8 mouse cellular contexts compared by ENCODE assay signal in genomic region chr4:116651797-116652135, GRCm38 (mm10). TPM values are rescaled to one million over a fixed set of nuclear protein-coding genes. Genes with fewer than 3 reads are reported as not detected.
DNase-seq lines count a peak whose midpoint lies in the region; ATAC-seq and TF ChIP-seq lines count a peak whose summit lies in the region.

No protein-coding gene starts in this region.

- H3K27ac ChIP-seq in embryonic fibroblast, embryonic 13.5 days (ENCODE audit: insufficient read depth, low read length) = peak overlapping the region; percentile 67
- peak overlapping the region; percentile 93; the same call in 1 of the 2 replicates for H3K27ac ChIP-seq in limb, embryonic 13.5 days
- peak overlapping the region; percentile 35; the same call in 1 of the 2 replicates for H3K27ac ChIP-seq in neural tube, embryonic 15.5 days (replicated peaks)

- TF ChIP-seq POLR2A in lung, adult 2 months (IDR thresholded peaks at IDR 0.05; ENCODE audit: borderline replicate concordance, extremely low read depth, low read depth, low read length) = no peak
- TF ChIP-seq POLR2A in embryonic fibroblast, embryonic 13.5 days (IDR thresholded peaks at IDR 0.05; ENCODE audit: low read depth, low read length) = no peak

- H3K4me3 ChIP-seq in lung, adult 2 months (replicated peaks; ENCODE audit: extremely low read depth, low read depth, low read length) = peak overlapping the region; percentile 100
- peak overlapping the region; percentile 95; the same call in 1 of the 2 replicates for H3K4me3 ChIP-seq in embryonic fibroblast, embryonic 13.5 days (ENCODE audit: insufficient read depth, low read length)
- H3K4me3 ChIP-seq in limb, embryonic 13.5 days = peak overlapping the region; percentile 92
- H3K4me3 ChIP-seq in neural tube, embryonic 15.5 days (replicated peaks) = peak overlapping the region; percentile 75

- peak; percentile 31; the same call in 1 of the 2 replicates for ATAC-seq in limb, embryonic 13.5 days (ENCODE audit: low FRiP score, low read depth)
- no peak for ATAC-seq in neural tube, embryonic 15.5 days (ENCODE audit: low FRiP score)

- H3K36me3 ChIP-seq in limb, embryonic 13.5 days = peaks cover 28% of the 10 kb centered on the region
- H3K36me3 ChIP-seq in neural tube, embryonic 15.5 days = no peaks in the 10 kb centered on the region

- peak overlapping the region; percentile 92 for H3K4me2 ChIP-seq in limb, embryonic 13.5 days (replicated peaks)
- H3K4me2 ChIP-seq in neural tube, embryonic 15.5 days = peak overlapping the region; percentile 83

- peak overlapping the region; percentile 97 for H3K9ac ChIP-seq in limb, embryonic 13.5 days
- H3K9ac ChIP-seq in neural tube, embryonic 15.5 days (replicated peaks) = peak overlapping the region; percentile 53

- no peak for DNase-seq in lung, adult 2 months
- DNase-seq in lung, postnatal 4 days = no peak
- no peak for DNase-seq in adrenal gland, postnatal 4 days (ENCODE audit: low spot score in 2 of 2)
- DNase-seq in urinary bladder, adult 18-20 months (ENCODE audit: low spot score in 2 of 2) = no peak
- no peak for DNase-seq in right cerebral cortex, adult 18-20 months

- H3K9me3 ChIP-seq in limb, embryonic 13.5 days = no peaks in the 10 kb centered on the region
- no peaks in the 10 kb centered on the region for H3K9me3 ChIP-seq in neural tube, embryonic 15.5 days (replicated peaks)

- peaks cover 21% of the 10 kb centered on the region for H3K4me1 ChIP-seq in lung, adult 2 months (ENCODE audit: control insufficient read depth, insufficient read depth, low read length)
- peaks cover 11% of the 10 kb centered on the region for H3K4me1 ChIP-seq in embryonic fibroblast, embryonic 13.5 days (ENCODE audit: control insufficient read depth, insufficient read depth, low read length)
- peaks cover 28% of the 10 kb centered on the region for H3K4me1 ChIP-seq in limb, embryonic 13.5 days
- H3K4me1 ChIP-seq in neural tube, embryonic 15.5 days = peaks cover 36% of the 10 kb centered on the region

- H3K27me3 ChIP-seq in limb, embryonic 13.5 days = no peaks in the 10 kb centered on the region
- H3K27me3 ChIP-seq in neural tube, embryonic 15.5 days (replicated peaks) = no peaks in the 10 kb centered on the region

- no peak for TF ChIP-seq CTCF in lung, adult 2 months (IDR thresholded peaks at IDR 0.05; ENCODE audit: insufficient read depth, low read length)
- no peak for TF ChIP-seq CTCF in embryonic fibroblast, embryonic 13.5 days (IDR thresholded peaks at IDR 0.05; ENCODE audit: borderline replicate concordance, insufficient read depth, low read length)

- 8% methylated on average over 6 of the region's 6 CpGs for WGBS in lung, adult 2 months
- WGBS in limb, embryonic 13.5 days = 7% methylated on average over 6 of the region's 6 CpGs
- WGBS in neural tube, embryonic 15.5 days = 8% methylated on average over 6 of the region's 6 CpGs

RNA-seq across cellular contexts. Expression of gene Akr1a1, which starts 0.3 kb away (rescaled TPM):
- polyA plus RNA-seq in lung, adult 2 months (2012; rRNA removed) = 536 and 669 TPM in 2 replicates
- 575 and 597 TPM in 2 replicates for polyA plus RNA-seq in embryonic fibroblast, embryonic 13.5 days (2011; ENCODE audit: insufficient read length, low read depth, missing spikeins)
- polyA plus RNA-seq in limb, embryonic 13.5 days (2015; fragmentation: Nextera tagmentation; extraction: Ambion mirVana) = 774 and 800 TPM in 2 replicates
- polyA plus RNA-seq in neural tube, embryonic 15.5 days (2015; fragmentation: Nextera tagmentation; extraction: Ambion mirVana) = 717 and 746 TPM in 2 replicates
- total RNA-seq in adrenal gland, postnatal 4 days (2021) = 100 to 1,000 TPM; 756 to 759 TPM

RNA-seq across cellular contexts. Expression of gene Nasp, which starts 24.0 kb away (rescaled TPM):
- 1.3 and 2.4 TPM in 2 replicates for polyA plus RNA-seq in lung, adult 2 months (2012; rRNA removed)
- 63.7 and 95.4 TPM in 2 replicates for polyA plus RNA-seq in embryonic fibroblast, embryonic 13.5 days (2011; ENCODE audit: insufficient read length, low read depth, missing spikeins)
- 203 and 211 TPM in 2 replicates for polyA plus RNA-seq in limb, embryonic 13.5 days (2015; fragmentation: Nextera tagmentation; extraction: Ambion mirVana)
- polyA plus RNA-seq in neural tube, embryonic 15.5 days (2015; fragmentation: Nextera tagmentation; extraction: Ambion mirVana) = 79.3 and 93.1 TPM in 2 replicates
- 10 to 100 TPM; 71.2 to 80.6 TPM for total RNA-seq in adrenal gland, postnatal 4 days (2021)

RNA-seq across cellular contexts. Expression of gene Prdx1, which starts 33.6 kb away (rescaled TPM):
- polyA plus RNA-seq in lung, adult 2 months (2012; rRNA removed) = 58.4 and 179 TPM in 2 replicates
- polyA plus RNA-seq in embryonic fibroblast, embryonic 13.5 days (2011; ENCODE audit: insufficient read length, low read depth, missing spikeins) = 887 and 980 TPM in 2 replicates
- polyA plus RNA-seq in limb, embryonic 13.5 days (2015; fragmentation: Nextera tagmentation; extraction: Ambion mirVana) = 1,184 and 1,195 TPM in 2 replicates
- 443 and 606 TPM in 2 replicates for polyA plus RNA-seq in neural tube, embryonic 15.5 days (2015; fragmentation: Nextera tagmentation; extraction: Ambion mirVana)
- total RNA-seq in adrenal gland, postnatal 4 days (2021) = 100 to 1,000 TPM; 471 to 527 TPM

RNA-seq across cellular contexts. Expression of gene Ccdc17, which starts 55.3 kb away (rescaled TPM):
- polyA plus RNA-seq in lung, adult 2 months (2012; rRNA removed) = 52.9 and 55.0 TPM in 2 replicates
- polyA plus RNA-seq in embryonic fibroblast, embryonic 13.5 days (2011; ENCODE audit: insufficient read length, low read depth, missing spikeins) = 1.9 and 2.6 TPM in 2 replicates
- 2.1 and 3.1 TPM in 2 replicates for polyA plus RNA-seq in limb, embryonic 13.5 days (2015; fragmentation: Nextera tagmentation; extraction: Ambion mirVana)
- 3.0 and 4.5 TPM in 2 replicates for polyA plus RNA-seq in neural tube, embryonic 15.5 days (2015; fragmentation: Nextera tagmentation; extraction: Ambion mirVana)
- 10 to 100 TPM; 14.4 to 16.1 TPM for total RNA-seq in adrenal gland, postnatal 4 days (2021)

RNA-seq across cellular contexts. Expression of gene Mmachc, which starts 56.4 kb away (rescaled TPM):
- polyA plus RNA-seq in lung, adult 2 months (2012; rRNA removed) = 6.6 and 8.0 TPM in 2 replicates
- polyA plus RNA-seq in embryonic fibroblast, embryonic 13.5 days (2011; ENCODE audit: insufficient read length, low read depth, missing spikeins) = 18.6 and 22.6 TPM in 2 replicates
- polyA plus RNA-seq in limb, embryonic 13.5 days (2015; fragmentation: Nextera tagmentation; extraction: Ambion mirVana) = 25.0 and 27.1 TPM in 2 replicates
- polyA plus RNA-seq in neural tube, embryonic 15.5 days (2015; fragmentation: Nextera tagmentation; extraction: Ambion mirVana) = 20.0 and 22.7 TPM in 2 replicates
- total RNA-seq in adrenal gland, postnatal 4 days (2021) = 10 to 100 TPM; 26.7 to 27.1 TPM

Comparison
In these comparisons a context has a peak if more than half of its experiments do, and no peak if none do; other contexts are left out.
1. H3K27ac ChIP-seq: peak in every context shown above with its lines; median percentile 93 in limb, embryonic 13.5 days; 67 in embryonic fibroblast, embryonic 13.5 days; 35 in neural tube, embryonic 15.5 days.
2. RNA of gene Nasp, which starts 24.0 kb away (polyA plus RNA-seq): 203 to 211 TPM in limb, embryonic 13.5 days, 63.7 to 95.4 TPM in embryonic fibroblast, embryonic 13.5 days and 79.3 to 93.1 TPM in neural tube, embryonic 15.5 days; 1.3 to 2.4 TPM in lung, adult 2 months; every median in the first group is over 10 times any median in the second.
3. Peak in every context shown above with its lines, with median percentiles within 50 percentile points of each other: H3K4me3 ChIP-seq.